Mouse (Mus musculus): ENCODE results near the gene Nrm. TPM values are rescaled to one million over a fixed set of nuclear protein-coding genes. Genes with fewer than 3 reads are reported as not detected.

Nrm gene
- 27.5 TPM for polyA plus RNA-seq (2017; shearing (Covaris generic))

GRCm38 (mm10) chr17:35861198-35861857, at the start of gene Nrm:
TSS of gene Nrm (plus strand) at chr17:35861318.

GRCm38 (mm10) chr17:35821439-35822430, 39.4 kb upstream of the Nrm start, which contains the start of gene Ier3:
TSS of gene Ier3 (plus strand) at chr17:35821684.

GRCm38 (mm10) chr17:35822964-35823937, 37.9 kb upstream of the Nrm start, which contains the start of gene Flot1:
TSS of gene Flot1 (plus strand) at chr17:35823230.

GRCm38 (mm10) chr17:35838122-35838544, 23.0 kb upstream of the Nrm start, which contains the start of gene Tubb5:
TSS of gene Tubb5 (minus strand) at chr17:35838306.

GRCm38 (mm10) chr17:35841076-35841950, 19.8 kb upstream of the Nrm start, which contains the start of gene Mdc1:
TSS of gene Mdc1 (plus strand) at chr17:35841515.

GRCm38 (mm10) chr17:35865481-35866280, 4.6 kb downstream of the Nrm start, which contains the start of gene Ppp1r18:
TSS of gene Ppp1r18 (plus strand) at chr17:35865593.

GRCm38 (mm10) chr17:35879245-35880057, 18.3 kb downstream of the Nrm start, which contains the start of gene Dhx16:
TSS of gene Dhx16 (plus strand) at chr17:35879819.

GRCm38 (mm10) chr17:35896781-35897643, 35.9 kb downstream of the Nrm start, which contains the start of gene 2310061I04Rik:
TSS of gene 2310061I04Rik (minus strand) at chr17:35897431.

GRCm38 (mm10) chr17:35909919-35910369, 48.8 kb downstream of the Nrm start, which contains the start of gene Atat1:
TSS of gene Atat1 (minus strand) at chr17:35910075.

Other genes starting within 250 kb of the Nrm start
- not detected for gene Gm9573, start 234.7 kb upstream of the Nrm start, polyA plus RNA-seq (2017; shearing (Covaris generic))
- 0.07 TPM for gene Mucl3, start 217.6 kb upstream of the Nrm start, polyA plus RNA-seq (2017; shearing (Covaris generic))
- 36.5 TPM for gene Vars2, start 193.7 kb upstream of the Nrm start, polyA plus RNA-seq (2017; shearing (Covaris generic))
- gene Gtf2h4, start 187.6 kb upstream of the Nrm start, polyA plus RNA-seq (2017; shearing (Covaris generic)) = 31.0 TPM
- 6.1 TPM for gene Ddr1, start 156.7 kb upstream of the Nrm start, polyA plus RNA-seq (2017; shearing (Covaris generic))
- 0.53 TPM for gene Ier3, start 39.6 kb upstream of the Nrm start, polyA plus RNA-seq (2017; shearing (Covaris generic))
- 52.9 TPM for gene Flot1, start 38.1 kb upstream of the Nrm start, polyA plus RNA-seq (2017; shearing (Covaris generic))
- gene Tubb5, start 23.0 kb upstream of the Nrm start, polyA plus RNA-seq (2017; shearing (Covaris generic)) = 111 TPM
- gene Mdc1, start 19.8 kb upstream of the Nrm start, polyA plus RNA-seq (2017; shearing (Covaris generic)) = 12.9 TPM
- gene Ppp1r18, start 4.3 kb downstream of the Nrm start, polyA plus RNA-seq (2017; shearing (Covaris generic)) = 592 TPM
- 62.8 TPM for gene Dhx16, start 18.5 kb downstream of the Nrm start, polyA plus RNA-seq (2017; shearing (Covaris generic))
- 41.8 TPM for gene 2310061I04Rik, start 36.1 kb downstream of the Nrm start, polyA plus RNA-seq (2017; shearing (Covaris generic))
- gene Atat1, start 48.8 kb downstream of the Nrm start, polyA plus RNA-seq (2017; shearing (Covaris generic)) = 19.2 TPM
- gene Mrps18b, start 55.1 kb downstream of the Nrm start, polyA plus RNA-seq (2017; shearing (Covaris generic)) = 80.8 TPM
- 56.7 TPM for gene Ppp1r10, start 55.1 kb downstream of the Nrm start, polyA plus RNA-seq (2017; shearing (Covaris generic))
- 145 TPM for gene Abcf1, start 108.4 kb downstream of the Nrm start, polyA plus RNA-seq (2017; shearing (Covaris generic))
- 70.7 TPM for gene Gnl1, start 118.5 kb downstream of the Nrm start, polyA plus RNA-seq (2017; shearing (Covaris generic))
- 38.7 TPM for gene Prr3, start 118.9 kb downstream of the Nrm start, polyA plus RNA-seq (2017; shearing (Covaris generic))
- gene H2-T24, start 159.2 kb downstream of the Nrm start, polyA plus RNA-seq (2017; shearing (Covaris generic)) = 34.1 TPM
- 666 TPM for gene H2-T23, start 171.5 kb downstream of the Nrm start, polyA plus RNA-seq (2017; shearing (Covaris generic))
- gene H2-T22, start 181.4 kb downstream of the Nrm start, polyA plus RNA-seq (2017; shearing (Covaris generic)) = 225 TPM
- 0.13 TPM for gene Gm6034, start 181.6 kb downstream of the Nrm start, polyA plus RNA-seq (2017; shearing (Covaris generic))
- gene Gm11127, start 197.1 kb downstream of the Nrm start, polyA plus RNA-seq (2017; shearing (Covaris generic)) = not detected